Mouse (Mus musculus): Measurements from ENCODE around the gene H2-Ab1.

H2-Ab1 gene

DNA sequence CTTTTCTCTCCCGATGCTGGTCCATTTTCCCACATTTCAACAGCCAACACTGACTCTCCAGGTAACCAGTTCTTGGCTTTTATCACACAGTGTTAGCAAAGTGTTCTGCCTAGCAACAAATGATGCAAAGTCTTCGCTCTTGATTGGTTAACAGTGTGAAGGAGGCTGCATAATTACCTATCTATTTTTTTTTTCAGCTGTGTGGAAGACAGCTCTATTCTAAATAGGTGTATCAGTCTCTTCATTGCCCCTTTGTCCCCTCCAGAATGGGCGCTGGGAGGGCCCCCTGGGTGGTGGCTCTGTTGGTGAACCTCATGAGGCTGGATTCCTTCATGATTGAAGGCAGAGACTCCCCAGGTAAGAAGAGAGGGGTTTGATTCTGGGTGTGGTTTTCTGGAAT lies 18.8 kb upstream of the H2-Ab1 start, which contains the start of gene H2-Ob:
Gene H2-Ob (plus strand): TSS at position 198 of the 400 bp plus-strand sequence.
- in situ Hi-C loops (cut with MboI, MseI) = loop anchor here (5.0 kb wide), 1 partner anchor 66 kb away; no protein-coding TSS in a partner anchor

DNA sequence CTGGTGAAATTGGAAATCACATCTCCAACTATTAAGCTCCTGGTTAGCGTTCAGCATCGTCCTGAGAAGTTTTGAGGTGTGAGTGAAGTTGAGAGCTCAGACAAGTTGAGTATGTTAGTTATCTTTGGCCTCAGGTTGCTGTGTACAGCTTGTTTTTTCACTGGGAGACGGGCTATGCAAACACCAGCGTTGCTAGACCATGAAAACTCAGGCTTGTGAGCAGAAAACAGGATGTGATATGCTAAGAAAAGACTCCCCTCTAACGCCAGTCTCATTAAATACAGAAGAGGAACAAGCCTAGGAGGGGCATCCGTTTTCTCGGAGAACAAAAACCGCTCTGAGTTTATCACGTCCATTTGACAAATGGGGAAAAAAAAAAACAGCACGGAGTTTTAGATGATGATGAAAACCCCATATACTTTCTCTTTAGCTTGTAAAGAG lies 17.9 kb upstream of the H2-Ab1 start:
- in situ Hi-C loops (cut with MboI, MseI) = loop anchor here (5.0 to 10.0 kb wide), 2 partner anchors 67 to 115 kb away; partner anchors contain the start of gene Btnl2

DNA sequence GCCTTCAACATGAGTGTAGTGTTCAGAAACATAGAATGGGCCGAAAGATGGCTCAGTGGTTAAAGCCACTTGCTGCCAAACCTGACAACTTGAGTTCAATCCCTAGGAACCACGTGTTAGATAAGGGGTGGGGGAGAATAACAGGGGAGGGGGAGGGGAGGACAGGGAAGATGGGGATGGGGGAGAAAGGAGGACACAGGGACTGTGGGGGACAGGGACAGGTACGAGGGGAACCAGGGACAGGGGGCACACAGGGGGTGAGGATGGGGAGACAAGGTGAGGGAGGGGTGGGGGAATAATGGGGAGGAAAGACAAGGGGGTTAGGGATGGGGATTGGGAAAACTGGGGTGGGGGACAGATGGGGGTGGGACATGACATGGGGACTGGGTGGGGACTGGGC lies 17.1 kb upstream of the H2-Ab1 start:
- in situ Hi-C loops (cut with MboI, MseI) = loop anchor here (10.0 kb wide), 1 partner anchor 114 kb away; the partner anchor contains the start of gene Btnl2

DNA sequence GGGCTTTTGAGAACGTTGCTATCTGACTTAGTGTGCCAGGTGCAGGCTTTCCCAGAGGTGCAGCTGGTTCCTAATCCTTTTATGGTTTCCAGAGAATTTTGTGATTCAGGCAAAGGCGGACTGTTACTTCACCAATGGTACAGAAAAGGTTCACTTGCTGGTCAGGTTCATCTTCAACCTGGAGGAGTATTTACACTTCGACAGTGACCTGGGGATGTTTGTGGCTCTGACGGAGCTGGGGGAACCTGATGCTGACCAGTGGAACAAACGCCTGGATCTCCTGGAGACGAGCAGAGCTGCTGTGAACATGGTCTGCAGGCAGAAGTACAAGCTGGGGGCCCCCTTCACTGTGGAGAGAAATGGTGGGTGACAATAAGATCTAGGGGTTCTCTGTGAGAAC lies 16.6 kb upstream of the H2-Ab1 start:
- in situ Hi-C loops (cut with MboI, MseI) = loop anchor here (10.0 kb wide), 1 partner anchor 114 kb away; the partner anchor contains the start of gene Btnl2

DNA sequence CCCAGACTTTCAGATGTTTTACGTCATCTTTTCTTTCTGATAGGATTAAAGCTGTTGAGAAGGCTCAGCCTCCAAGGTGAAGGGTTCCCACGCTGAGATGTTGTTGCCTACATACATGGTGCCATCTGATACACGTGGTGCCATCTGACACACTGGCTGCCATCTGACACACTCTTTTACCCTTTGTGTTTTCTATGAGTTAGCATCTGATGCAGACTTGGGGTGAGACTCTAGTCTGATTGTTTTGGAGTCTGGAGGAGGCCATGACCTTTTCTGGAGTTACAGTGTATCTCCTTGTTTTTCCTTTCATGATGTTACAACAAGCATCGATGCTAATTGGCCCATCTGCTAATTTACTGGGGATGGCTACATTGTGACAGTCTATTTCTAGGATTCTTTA lies 12.8 kb upstream of the H2-Ab1 start:
- in situ Hi-C loops (cut with MboI, MseI) = loop anchor here (5.0 to 10.0 kb wide), 2 partner anchors 32 to 110 kb away; partner anchors contain the start of gene Btnl2

DNA sequence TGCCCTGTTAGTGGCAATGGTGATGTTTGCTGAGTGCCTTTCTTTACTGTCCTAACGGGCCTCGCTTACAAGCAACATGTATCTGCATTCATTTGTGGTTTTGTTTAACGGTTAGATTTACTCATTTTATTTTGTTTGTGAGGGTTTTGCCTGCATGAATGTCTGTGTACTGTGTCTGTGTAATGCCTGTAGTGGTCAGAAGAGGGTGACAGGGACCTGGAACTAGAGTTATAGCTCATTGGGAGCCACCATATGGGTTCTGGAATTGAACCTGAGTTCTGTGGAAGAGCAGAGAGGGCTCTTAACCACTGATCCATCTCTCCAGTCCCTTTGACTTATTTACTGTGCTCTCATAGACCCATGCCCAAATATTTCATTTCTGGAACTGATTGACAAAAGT lies 10.4 kb upstream of the H2-Ab1 start:
- in situ Hi-C loops (cut with MboI, MseI) = loop anchor here (5.0 to 10.0 kb wide), 2 partner anchors 35 to 108 kb away; partner anchors contain the start of gene Btnl2

DNA sequence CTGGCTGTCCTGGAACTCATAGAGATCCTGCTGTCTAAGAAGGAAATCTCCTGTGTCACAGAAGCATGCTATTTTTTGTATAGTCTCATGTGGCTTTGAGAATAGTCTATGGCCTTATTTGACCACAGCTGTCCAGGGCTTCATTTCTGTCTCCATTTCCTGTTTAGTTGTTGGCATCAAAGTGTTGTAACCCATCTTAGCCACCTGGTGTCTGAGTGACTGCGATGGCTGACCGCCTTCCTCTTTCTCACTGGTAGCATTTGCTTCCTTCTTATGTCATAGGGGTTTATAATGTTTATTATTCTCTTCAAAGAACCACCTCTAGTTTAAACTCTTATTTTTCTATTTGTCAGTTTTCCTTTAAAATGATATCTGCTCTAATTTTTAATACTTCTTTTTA lies 8.7 kb upstream of the H2-Ab1 start:
- in situ Hi-C loops (cut with MboI, MseI) = loop anchor here (5.0 to 10.0 kb wide), 2 partner anchors 36 to 106 kb away; partner anchors contain the start of gene Btnl2

DNA sequence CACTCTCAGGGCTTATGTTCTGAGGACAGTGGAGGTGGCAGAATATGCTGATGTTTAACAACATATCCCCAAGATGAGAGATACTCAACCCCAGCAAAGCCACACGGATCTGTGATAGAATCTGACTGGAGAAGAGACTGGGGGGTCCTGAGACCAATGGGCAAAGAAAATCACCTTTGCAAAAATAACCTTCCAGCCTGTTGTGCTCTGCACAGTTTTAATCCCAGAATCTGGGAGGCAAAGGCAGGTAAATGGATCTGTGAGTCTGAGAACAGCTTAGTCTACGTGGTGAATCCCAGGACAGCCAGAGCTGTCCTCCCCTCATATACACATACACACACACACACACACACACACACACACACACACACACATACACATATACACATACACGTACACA lies 8.1 kb upstream of the H2-Ab1 start:
- in situ Hi-C loops (cut with MboI, MseI) = loop anchor here (5.0 to 10.0 kb wide), 2 partner anchors 37 to 105 kb away; partner anchors contain the start of gene Btnl2

DNA sequence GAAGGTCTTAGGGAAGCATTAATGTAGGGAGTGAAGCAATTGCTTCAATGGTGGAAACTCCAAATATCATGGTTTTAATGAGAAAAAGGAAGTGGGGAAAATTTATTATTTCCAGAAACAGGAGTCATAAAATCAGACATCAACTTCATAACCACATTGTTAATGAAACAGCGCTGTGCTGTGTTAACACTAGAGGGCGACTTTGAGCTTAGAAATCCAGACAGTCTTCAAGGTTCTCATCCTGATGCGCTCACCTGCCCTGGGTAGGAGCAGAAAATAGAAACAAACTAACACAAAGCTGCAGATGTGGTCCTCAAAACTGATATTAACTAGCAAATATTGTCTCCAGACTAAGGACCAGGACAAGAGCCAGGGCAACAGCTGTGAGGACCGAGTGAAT lies 7.6 kb upstream of the H2-Ab1 start:
- in situ Hi-C loops (cut with MboI, MseI) = loop anchor here (5.0 to 10.0 kb wide), 2 partner anchors 38 to 105 kb away; partner anchors contain the start of gene Btnl2

DNA sequence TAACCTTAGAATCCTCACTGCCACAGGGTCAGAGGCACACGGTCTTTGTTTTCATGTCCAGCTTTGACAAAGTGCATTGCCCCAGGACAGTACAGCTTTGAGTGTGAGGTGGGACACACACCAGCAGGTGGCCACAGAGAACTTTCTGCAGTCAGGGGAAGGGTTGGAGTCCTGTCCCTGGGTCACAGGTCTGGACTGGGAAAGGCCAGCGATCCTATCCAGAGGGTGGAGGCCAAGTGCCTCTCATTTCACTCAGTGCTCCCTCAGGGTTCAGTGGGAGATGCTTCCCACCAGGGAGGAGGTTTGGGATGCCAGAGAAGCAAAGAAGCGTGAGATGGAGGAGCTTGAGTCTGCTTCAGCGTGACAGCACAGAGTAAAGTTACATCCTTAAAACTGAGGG lies 5.8 kb upstream of the H2-Ab1 start:
- in situ Hi-C loops (cut with MboI, MseI) = no loop called here

DNA sequence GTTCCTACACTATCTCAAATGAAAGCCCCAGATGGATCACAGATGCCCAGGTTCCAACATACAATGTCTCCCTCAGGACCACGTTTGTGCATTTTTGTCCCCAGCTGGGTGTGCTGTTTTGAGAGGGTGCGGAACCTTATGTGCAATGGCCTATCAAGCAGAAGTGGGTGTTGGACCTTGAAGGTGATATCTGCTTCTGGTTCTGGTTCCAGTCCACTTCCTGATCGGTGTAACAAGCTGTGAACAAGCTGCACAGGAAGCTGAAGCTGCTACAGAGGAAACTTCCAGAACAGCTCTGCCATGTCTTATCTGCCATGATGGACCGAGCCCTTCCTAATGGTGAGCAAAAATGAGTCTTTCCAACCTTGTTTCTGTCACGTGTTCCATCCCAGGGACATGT lies 988 bp upstream of the H2-Ab1 start:
- in situ Hi-C loops (cut with MboI, MseI) = no loop called here

DNA sequence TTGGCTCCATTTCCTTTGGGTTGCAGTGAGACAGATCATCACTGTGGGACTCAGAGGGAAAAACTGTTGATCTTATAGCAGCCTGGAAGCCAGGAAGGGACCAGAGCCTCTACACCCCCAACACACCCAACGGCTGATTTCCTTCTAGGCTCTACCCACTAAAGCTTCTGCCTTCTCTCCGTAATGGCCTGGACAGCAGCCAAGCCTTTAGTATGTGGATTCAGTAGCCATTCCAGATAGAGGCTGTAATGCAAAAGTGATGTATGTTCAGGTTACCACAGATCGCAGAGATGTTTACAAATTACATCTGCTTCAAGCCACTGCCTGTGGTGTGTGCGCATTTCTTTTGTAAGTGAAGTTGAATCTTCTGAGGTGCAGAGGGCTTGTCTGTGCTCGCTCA lies 3.1 kb downstream of the H2-Ab1 start:
- in situ Hi-C loops (cut with MboI, MseI) = no loop called here

DNA sequence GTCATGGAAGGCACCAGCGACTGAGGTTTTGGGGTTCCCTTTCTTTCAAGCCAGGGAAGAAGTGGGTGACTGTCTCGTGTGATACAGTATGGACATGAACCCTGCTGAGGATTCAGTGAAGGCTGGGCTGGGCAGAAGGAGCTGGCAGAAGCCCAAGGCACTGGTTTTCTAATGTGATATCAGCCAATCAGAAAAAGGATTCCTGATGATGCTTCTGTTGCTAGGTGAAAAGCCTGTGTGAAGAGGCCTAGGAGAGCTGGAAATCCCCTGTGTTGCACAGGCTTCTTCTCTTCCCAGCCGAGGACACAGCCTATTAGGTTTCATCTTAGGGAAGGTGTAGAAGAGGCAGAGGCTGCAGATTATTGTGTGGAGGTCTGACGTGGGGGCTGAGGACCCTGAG lies 4.0 kb downstream of the H2-Ab1 start:
- in situ Hi-C loops (cut with MboI, MseI) = no loop called here

DNA sequence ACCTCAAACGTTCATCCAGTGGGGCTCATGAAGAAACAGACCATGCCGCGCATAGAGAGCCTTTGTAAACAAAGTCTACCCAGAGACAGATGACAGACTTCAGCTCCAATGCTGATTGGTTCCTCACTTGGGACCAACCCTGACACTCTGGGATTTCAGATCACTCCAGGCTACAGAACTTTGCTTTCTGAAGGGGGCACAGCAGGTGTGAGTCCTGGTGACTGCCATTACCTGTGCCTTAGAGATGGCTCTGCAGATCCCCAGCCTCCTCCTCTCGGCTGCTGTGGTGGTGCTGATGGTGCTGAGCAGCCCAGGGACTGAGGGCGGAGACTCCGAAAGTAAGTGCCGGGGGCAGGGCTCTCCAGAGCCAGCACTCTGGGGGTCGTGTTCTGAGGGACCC lies 5.6 kb downstream of the H2-Ab1 start:
- in situ Hi-C loops (cut with MboI, MseI) = no loop called here

DNA sequence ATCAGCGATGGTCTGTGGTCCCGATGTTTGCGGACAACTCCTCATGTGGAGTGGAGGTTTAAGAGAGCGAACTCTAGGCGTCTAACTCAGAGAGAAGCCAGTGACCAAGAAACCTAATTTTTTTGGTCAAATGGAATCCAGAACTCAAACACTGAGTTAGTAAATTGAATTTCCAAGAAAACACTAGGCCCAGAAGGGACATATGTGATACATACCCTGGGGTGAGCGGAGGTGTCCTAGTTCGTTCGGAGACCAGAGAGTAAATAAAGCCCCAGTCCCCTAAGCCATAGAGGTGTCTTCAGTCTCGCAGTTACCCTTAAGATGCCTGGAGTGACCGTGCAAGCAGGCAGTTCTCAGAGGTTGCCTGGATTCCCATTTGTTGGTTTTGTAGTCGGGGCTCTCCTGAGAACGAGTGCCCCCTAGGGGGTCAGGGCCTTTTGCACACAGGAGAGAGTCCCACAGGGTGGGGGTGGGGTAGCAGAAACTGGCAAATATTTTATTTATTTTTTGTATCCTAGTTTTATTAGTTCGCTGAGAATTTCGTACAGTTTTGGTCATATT lies 6.4 kb downstream of the H2-Ab1 start:
- in situ Hi-C loops (cut with MboI, MseI) = no loop called here

DNA sequence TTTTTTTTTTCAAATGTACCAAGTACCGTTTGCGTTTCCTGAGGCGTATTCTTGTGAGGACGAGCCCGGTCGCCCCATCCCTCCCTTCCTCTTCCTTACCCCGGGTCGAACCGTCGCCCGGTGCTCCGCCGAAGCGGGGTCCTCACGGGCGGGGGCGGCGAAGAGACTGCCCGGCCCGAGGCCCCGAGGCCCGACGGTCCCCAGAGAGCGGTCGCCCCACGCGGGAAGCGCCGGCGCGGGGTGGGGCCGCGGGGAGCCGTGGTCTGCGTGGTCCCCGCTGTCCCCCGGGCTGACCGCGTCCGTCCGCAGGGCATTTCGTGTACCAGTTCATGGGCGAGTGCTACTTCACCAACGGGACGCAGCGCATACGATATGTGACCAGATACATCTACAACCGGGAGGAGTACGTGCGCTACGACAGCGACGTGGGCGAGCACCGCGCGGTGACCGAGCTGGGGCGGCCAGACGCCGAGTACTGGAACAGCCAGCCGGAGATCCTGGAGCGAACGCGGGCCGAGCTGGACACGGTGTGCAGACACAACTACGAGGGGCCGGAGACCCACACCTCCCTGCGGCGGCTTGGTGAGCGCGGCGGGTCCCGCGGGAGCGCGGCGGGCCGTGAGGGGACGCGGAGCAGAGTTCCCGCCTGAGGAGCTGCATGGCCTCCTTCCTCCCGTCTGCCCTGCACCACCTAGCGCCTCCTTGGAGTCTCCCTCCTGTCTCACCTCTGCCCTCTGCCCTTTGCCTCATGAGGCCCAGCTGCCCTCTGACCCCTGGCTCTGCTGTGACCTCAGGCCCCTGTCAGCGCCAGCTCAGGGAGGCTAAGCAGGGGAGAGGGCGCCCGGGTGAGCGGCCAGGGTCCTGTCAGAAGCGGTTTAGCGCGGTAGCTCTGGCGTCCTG lies 7.2 kb downstream of the H2-Ab1 start:
- in situ Hi-C loops (cut with MboI, MseI) = loop anchor here (5.0 kb wide), 1 partner anchor 48 kb away; no protein-coding TSS in a partner anchor

DNA sequence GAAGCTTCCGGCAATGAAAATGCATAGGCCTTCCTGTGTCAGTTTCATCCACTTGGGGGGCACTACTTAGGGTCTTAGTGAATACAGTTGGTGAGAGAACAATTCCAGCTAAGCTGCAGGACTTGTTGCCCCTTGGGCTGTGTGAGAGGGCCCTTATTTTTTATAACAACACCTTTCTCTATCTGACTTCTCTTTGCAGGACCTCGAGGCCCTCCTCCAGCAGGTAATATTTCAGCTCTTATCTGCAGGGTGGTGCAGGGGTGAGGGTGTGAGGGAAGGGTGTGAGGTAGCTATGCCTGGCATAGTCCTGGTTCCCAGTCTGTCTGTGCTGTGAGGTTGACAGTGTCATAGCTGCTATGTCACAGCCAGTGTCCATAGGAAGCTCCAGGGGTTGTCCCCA lies 10.8 kb downstream of the H2-Ab1 start:
- in situ Hi-C loops (cut with MboI, MseI) = loop anchor here (5.0 kb wide), 1 partner anchor 44 kb away; no protein-coding TSS in a partner anchor

DNA sequence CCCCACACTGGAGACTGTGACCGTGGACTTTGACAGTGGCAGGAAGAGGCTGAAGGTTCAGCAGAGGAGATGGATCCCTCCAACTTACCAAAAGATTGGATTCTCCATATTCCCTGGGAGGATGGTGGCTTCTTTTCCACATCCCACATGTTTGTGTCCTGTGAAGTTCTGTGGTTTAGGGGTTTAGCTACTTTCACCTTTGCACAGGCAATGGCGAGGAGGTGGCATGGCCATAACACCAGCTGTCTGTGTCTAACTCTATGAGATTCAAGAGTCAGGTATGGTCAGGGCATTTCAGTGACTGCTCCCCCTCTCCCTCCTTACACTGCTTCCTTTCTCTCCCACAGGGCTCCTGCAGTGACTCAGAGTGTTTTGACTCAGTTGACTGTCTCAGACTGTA lies 11.3 kb downstream of the H2-Ab1 start:
- in situ Hi-C loops (cut with MboI, MseI) = loop anchor here (5.0 kb wide), 1 partner anchor 44 kb away; no protein-coding TSS in a partner anchor

DNA sequence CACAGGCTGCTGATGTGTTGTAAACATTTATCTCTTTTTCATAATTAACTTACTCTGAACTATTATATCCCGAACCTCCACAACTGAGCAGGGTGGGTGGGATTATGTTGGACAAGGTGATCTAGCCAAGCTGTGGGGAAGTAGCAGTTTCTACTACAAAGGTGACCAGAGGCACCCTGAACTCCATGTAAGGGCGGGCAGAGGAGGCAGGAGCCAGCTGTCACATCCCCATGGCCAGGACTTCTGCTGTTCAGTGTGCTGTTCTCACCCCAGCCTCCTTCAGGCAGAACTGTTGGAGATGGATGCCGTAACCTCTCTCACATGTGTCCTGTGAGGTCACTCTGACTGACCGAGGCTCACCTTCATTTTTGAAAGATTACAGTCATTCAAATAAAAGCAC lies 12.3 kb downstream of the H2-Ab1 start:
- in situ Hi-C loops (cut with MboI, MseI) = loop anchor here (5.0 kb wide), 1 partner anchor 42 kb away; no protein-coding TSS in a partner anchor

DNA sequence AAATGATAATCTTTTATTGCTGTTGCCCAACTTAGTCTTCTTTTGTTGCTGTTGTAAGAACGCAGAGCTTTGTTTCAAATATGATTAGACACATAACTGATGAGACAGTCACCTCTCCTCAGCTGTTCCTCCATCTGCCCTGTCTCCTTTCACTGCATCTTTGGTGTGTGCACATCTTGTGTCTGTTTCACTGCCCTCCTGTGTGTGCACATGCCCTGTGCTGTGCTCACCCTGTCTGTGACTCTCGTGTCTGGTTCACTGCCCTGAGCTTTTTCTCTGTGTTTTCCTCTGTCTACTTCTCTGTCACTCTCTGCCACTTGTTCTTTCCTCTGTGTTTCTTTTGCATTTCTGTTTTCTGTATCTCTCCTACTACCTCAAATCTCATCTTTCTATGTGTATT lies 12.7 kb downstream of the H2-Ab1 start:
- in situ Hi-C loops (cut with MboI, MseI) = no loop called here

DNA sequence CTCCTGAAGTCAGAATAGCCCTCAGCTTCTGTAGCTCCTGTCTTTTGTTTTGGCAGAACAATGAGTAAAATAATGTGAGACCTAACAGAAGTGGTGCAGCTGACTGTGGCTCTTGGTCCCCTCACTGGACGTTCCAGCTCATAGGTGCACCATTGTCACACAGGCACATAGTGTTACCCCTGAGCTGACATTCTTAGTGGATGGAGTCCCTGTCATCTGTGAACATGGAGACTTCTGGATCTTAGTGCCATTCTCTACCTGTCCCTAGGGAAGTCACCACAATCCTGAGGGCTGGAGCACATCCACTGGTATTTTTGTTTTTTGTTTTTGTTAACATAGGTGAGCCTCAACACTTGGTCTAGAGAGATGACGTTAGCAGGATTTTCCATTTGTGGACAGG lies 13.5 kb downstream of the H2-Ab1 start:
- in situ Hi-C loops (cut with MboI, MseI) = no loop called here

DNA sequence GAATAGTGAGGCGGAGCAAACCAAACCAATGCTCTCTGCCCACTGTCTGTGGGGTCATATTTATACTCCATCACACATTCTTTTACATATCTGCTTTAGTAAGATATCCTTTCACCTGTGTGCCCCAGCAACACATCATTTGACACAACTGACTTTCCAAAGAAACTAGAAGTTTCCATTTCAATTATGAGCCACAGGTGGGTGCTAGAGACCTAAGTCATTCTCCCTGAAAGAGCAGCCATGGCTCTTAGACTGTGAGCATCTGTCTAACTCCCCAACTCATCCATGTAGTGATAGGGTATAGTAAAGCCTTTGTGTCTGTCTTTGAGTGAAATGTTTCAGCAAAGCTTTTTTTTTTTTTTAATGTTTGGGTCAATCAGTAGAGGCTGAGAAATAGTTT lies 14.6 kb downstream of the H2-Ab1 start:
- in situ Hi-C loops (cut with MboI, MseI) = no loop called here

All from regulatory T cell (primary cell).